Mouse (Mus musculus): Measurements from ENCODE around the gene Snapin.

DNA sequence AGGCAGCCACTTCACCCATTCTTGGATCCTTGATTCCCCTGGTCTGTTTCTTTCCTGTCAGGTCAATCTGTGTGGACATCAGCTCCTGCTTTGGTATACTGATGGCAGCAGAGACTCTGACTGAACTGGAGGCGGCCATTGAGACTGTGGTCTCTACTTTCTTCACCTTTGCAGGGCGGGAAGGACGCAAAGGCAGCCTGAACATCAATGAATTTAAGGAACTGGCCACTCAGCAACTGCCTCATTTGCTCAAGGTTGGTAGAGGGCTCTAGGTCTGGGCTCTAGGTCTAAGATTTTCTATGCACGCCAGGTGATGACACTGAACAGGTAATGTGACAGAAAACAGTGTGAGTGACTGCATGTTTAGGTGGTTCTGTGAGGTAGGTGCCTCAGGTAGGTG lies 25.0 kb upstream of the Snapin start:
- TF ChIP-seq FLI1 (IDR thresholded peaks at IDR 0.05; ENCODE audit: low read length) (no peak), GATA1 (IDR thresholded peaks at IDR 0.05; ENCODE audit: borderline replicate concordance, low read length) (no peak)

Measured in megakaryocyte, embryonic 14.5 days (primary cell).